Mouse (Mus musculus): Measurements from ENCODE around the gene Cep104.

GRCm38 (mm10) chr4:153974431-153975291, at the start of gene Cep104, which contains the start of gene Dffb:
- TF ChIP-seq CTCF (IDR thresholded peaks at IDR 0.05; ENCODE audit: control insufficient read depth, insufficient read depth, insufficient replicate concordance, low read depth, low read length) (0 out of 2 replicates have a peak, but pooled peaks have one; percentile 16), POLR2A (IDR thresholded peaks at IDR 0.05; ENCODE audit: control insufficient read depth, low read depth, low read length) (peak; percentile 92)

All from testis, adult 2 months (tissue).